22 mouse cellular contexts compared by ENCODE assay signal in the genomic region with DNA sequence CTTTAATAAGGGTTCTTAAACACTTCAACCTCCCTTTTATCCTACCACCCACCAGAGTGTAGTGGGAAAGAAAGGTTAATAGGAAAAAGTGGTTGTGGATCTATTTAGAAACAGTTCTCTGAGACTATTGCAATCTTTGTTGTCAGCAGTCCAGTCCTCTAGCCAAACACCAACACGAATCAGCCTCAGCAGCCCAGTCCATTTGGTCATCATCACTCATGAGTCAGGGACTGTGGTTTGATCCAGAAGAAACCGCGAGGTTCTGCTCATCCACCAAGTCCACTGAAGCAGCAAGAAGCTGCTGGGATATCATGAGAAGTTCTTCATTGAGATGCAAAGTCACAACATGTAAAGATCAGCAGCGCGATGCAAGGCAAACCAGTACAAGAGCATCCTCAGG.
"Had no signal": no experiment of that assay in that cellular context is flagged by ENCODE, and none has a peak within 500 bp of the region (broad histone marks: within the 10 kb centered on the region; RNA-seq: fewer than 3 reads in every experiment).

No protein-coding gene starts in this region.

- H3K27ac ChIP-seq: heart, embryonic 10.5 days; hindbrain, embryonic 10.5 days; hindbrain, embryonic 12.5 days; hindbrain, embryonic 14.5 days; intestine, embryonic 15.5 days; left cerebral cortex, adult 2 months; limb, embryonic 10.5 days; limb, embryonic 12.5 days; liver, embryonic 13.5 days; liver, embryonic 15.5 days had no signal

- H3K4me3 ChIP-seq: heart, embryonic 10.5 days; heart, embryonic 12.5 days; hindbrain, embryonic 10.5 days; hindbrain, embryonic 12.5 days; intestine, embryonic 15.5 days; left cerebral cortex, adult 2 months; limb, embryonic 10.5 days; limb, embryonic 12.5 days; liver, embryonic 13.5 days; liver, embryonic 15.5 days had no signal

- DNase-seq: gastrocnemius, postnatal 14 days; gastrocnemius, postnatal 36 days; heart, adult 18-20 months; heart, postnatal 10 days; heart, postnatal 4 days; kidney, adult 18-20 months; kidney, adult 8-10 months; kidney, postnatal 10 days; kidney, postnatal 25 days; kidney, postnatal 4 days; liver; liver, embryonic 13.5 days had no signal
